Mouse (Mus musculus) left cerebral cortex, postnatal 10 days (tissue): ENCODE results near the gene Tspyl1. TPM values are rescaled to one million over a fixed set of nuclear protein-coding genes. Genes with fewer than 3 reads are reported as not detected.

Experiments
- DNase-seq, 2 experiments: peaks; one replicate each; pipeline ENCODE4 v3.0.0; 2021 to 2022; ENCODE audit warnings: low spot score in 2 of 2, mixed read lengths in 1 of 2; ENCODE audit errors: extremely low spot score in 1 of 2
- intact Hi-C: fragments of 180-260 bp; cut with DNase I; formaldehyde crosslinking; loops from one replicate; pipeline ENCODE4 v1.15.1; 2025
- total RNA-seq, 2 experiments: library from RNA; stranded (reverse); gene quantifications; 2 replicates each; pipeline ENCODE4 v1.2.3; 2021

The Tspyl1 gene
- total RNA-seq, 2 experiments from 2014 or later = 103 to 105 TPM

DNA sequence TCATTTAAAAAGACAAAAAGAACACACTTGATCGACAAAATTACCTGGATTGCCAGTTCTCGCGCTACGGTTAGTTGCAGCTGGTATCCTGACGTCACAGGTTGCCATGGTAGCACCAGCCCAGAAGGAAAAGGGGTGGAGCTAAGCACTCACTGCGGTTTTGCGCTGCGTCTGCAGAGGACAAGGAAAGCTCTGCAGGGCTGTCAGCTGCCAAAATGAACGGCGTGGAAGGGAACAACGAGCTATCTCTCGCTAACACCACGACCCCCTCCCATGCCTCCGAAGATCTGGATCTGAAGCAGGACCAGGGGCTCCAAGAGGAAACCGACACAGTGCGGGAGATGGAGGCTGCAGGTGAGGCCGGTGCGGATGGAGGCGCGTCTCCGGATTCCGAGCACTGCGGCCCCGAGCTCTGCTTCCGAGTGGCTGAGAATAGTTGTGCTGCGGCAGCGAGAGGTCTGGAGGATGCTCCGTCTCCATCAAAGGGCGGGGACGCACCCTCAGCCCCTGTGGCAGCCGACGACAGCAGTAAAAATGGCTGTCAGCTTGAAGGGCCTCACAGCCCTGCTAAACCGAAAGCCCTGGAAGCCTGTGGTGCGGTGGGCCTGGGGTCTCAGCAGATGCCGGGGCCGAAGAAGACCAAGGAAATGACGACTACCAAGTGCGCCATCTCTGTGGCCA is 15.4 kb downstream of the Tspyl1 start, which contains the start of gene Tspyl4:
TSS of gene Tspyl4 (plus strand) at position 144 of the 681 bp plus-strand sequence.
- intact Hi-C loops = no loop called here
- DNase-seq = peak; percentile 95 to 96

DNA sequence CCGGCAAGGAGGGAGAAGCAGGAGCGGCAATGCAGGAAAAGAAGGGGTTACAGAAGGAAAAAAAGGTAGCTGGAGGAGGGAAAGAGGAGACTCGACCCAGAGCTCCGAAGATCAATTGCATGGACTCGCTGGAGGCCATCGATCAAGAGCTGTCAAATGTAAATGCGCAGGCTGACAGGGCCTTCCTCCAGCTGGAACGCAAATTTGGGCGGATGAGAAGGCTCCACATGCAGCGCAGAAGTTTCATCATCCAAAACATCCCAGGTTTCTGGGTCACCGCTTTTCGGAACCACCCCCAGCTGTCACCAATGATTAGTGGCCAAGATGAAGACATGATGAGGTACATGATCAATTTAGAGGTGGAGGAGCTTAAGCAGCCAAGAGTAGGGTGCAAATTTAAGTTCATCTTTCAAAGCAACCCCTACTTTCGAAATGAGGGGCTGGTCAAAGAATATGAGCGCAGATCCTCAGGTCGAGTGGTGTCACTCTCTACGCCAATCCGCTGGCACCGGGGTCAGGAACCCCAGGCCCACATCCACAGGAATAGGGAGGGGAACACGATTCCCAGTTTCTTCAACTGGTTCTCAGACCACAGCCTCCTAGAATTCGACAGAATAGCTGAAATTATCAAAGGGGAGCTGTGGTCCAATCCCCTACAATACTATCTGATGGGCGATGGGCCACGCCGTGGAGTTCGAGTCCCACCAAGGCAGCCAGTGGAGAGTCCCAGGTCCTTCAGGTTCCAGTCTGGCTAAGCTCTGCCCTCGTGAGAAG is 16.2 kb downstream of the Tspyl1 start:
- intact Hi-C loops = no loop called here

GRCm38 (mm10) chr10:34300368-34300767 is 18.4 kb downstream of the Tspyl1 start:
- intact Hi-C loops = no loop called here
- DNase-seq = no peak

More for the DNA sequence above, 16.2 kb downstream of the Tspyl1 start:
- no peak for DNase-seq

DNA sequence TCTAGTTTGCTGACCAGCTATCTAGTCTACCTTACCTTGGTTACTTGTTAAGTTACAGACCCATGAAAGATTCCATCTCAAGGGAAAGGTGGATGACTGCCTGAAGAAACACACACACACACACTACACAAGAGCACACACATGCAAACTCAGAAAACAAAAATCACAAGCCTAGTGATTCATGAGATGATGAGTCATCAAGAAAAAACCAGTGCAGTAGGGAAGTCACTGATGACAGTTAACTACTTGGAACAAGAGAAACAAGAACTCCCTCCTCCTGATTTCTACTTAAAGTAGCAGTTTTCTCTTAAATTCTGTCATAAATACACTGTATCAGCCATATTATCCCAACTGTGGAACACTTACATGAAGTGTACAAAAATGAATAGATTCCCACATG is 25.1 kb downstream of the Tspyl1 start:
- no peak for DNase-seq
- intact Hi-C loops = no loop called here

DNA sequence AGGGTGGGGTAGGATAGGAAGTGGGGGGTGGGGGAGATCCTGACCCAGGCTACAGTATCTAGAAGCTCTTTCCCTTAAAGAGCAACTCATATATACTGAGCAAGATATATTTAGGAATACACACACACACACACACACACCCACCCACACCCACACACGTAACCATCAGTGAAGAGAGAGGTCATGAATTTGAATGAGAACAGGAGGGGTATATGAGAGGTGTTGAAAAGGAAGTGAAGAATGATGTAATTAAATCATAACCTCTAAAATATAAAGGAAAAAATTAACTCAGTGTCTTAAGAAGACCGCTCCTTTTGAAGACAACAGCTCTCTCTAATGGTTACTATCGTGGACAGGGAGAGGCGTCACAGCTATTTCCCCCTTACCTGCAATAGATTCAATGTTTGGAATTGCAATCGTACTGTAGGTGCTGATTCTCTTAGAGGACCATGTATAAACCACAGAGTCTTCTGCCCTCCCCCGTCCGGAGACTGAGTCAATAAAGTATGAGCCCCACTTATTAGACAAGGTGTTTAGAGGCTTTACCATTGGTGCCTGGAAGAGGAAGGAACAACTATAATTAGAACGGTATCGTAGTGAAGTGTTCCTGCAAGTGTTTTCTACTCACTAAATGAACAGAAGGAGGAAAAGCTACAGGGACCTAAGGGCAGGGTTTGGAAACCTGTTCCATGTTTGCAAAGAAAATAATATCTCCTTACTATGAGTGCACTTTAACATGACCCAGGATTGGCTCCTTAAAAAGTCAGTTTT is 28.1 kb downstream of the Tspyl1 start:
- intact Hi-C loops = no loop called here

DNA sequence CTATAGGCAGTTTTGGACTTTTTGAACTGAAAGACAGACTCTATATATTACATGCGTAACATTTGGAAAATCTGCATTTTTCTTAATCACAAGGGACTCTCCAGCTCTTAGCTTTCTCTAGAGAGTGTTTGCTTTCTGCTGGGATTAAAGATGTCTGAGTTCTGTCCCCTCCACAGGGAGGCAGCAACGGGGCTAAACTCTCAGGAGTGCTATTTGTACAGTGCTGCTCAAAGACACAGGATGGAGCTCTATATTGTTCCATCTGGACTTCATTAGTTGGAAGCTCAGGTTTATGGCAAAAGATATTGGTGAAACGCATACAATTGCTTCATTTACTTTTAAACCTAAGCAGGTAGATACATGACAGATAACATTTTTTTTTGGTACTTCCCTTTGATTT is 30.5 kb downstream of the Tspyl1 start:
- DNase-seq = no peak
- intact Hi-C loops = no loop called here

More for the DNA sequence above, 28.1 kb downstream of the Tspyl1 start:
- DNase-seq = no peak

GRCm38 (mm10) chr10:34316571-34317216 is 34.7 kb downstream of the Tspyl1 start:
- intact Hi-C loops = no loop called here
- peak; percentile 67 to 68 for DNase-seq

GRCm38 (mm10) chr10:34317217-34317606 is 35.2 kb downstream of the Tspyl1 start:
- intact Hi-C loops = no loop called here
- no peak for DNase-seq

DNA sequence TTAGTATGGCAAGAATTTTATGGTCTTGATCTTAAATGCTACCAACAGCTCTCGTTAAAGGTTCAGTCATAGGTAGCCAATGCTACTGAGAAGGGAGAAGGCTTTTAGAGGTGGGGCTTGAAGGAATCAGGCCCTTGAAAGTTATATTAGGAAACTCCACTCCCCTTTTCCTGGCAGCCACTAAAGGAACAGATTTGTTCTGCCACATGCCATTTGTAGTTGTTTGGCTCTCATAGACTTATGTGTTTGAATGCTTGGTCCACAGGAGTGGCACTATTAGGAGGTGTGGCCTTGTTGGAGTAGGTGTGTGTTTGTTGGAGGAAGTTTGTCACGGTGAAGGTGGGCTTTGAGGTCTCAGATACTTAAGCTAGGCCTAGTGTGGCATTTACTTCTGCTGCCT is 38.8 kb downstream of the Tspyl1 start:
- intact Hi-C loops = no loop called here

DNA sequence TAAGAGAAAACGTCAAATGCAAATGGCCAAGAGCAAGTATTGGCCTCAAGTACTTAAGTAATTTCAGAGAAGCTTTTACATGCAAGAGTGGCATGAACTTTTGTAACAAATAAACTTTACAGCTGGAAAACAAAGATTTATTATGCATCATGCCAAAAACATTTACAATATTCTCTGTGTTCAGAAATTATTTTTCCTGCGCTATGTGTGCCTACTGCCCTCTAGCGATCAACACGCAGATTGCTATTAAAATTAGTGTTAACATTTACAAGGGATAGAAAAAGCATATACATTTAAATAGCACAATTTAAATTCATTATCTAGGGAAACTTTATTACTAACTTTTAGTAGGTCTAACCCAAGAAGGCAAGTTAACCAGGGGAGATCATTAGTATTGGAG is 44.7 kb downstream of the Tspyl1 start:
- DNase-seq = no peak
- intact Hi-C loops = loop anchor here (5.0 kb wide), 1 partner anchor 289 kb away; the partner anchor contains the start of gene Trappc3l

More for the DNA sequence above, 38.8 kb downstream of the Tspyl1 start:
- DNase-seq = no peak

- DNase-seq = no peak
- intact Hi-C loops = loop anchor here (5.0 kb wide), 1 partner anchor 290 kb away; the partner anchor contains the start of gene Trappc3l
These were observed 45.2 kb downstream of the Tspyl1 start for GRCm38 (mm10) chr10:34327144-34327543.

GRCm38 (mm10) chr10:34328310-34328709 is 46.3 kb downstream of the Tspyl1 start:
- intact Hi-C loops = loop anchor here (5.0 kb wide), 1 partner anchor 291 kb away; the partner anchor contains the start of gene Trappc3l
- DNase-seq = peak; percentile 48 to 58

Other genes starting within 250 kb of the Tspyl1 start
- gene Trappc3l, start 244.6 kb upstream of the Tspyl1 start, total RNA-seq = 1 to 10 TPM in 1 of 2 experiments, under 1 TPM in 1; 0.28 to 1.1 TPM
- gene Calhm4, start 237.9 kb upstream of the Tspyl1 start, total RNA-seq = not detected
- 1 to 10 TPM; 1.6 to 1.7 TPM for gene Calhm5, start 185.7 kb upstream of the Tspyl1 start, total RNA-seq
- gene Calhm6, start 154.2 kb upstream of the Tspyl1 start, total RNA-seq = under 1 TPM; 0.32 to 0.77 TPM
- 10 to 100 TPM in 1 of 2 experiments, 1 to 10 TPM in 1; 6.0 to 10.5 TPM for gene Dse, start 74.5 kb upstream of the Tspyl1 start, total RNA-seq
- gene Tspyl4, start 15.3 kb downstream of the Tspyl1 start, total RNA-seq = 100 to 1,000 TPM; 335 to 337 TPM
- under 1 TPM; 0.36 to 0.45 TPM for gene Col10a1, start 107.8 kb downstream of the Tspyl1 start, total RNA-seq
- gene Nt5dc1, start 136.4 kb downstream of the Tspyl1 start, total RNA-seq = 1 to 10 TPM; 2.1 to 4.3 TPM
- under 1 TPM; 0.65 to 0.88 TPM for gene Frk, start 201.2 kb downstream of the Tspyl1 start, total RNA-seq